Mouse (Mus musculus) retina, adult 2 months (tissue): ENCODE data around the gene Cyp3a41a.
"Not testable (repeated sequence)": the region's sequence is repeated elsewhere in the genome, so short reads cannot be mapped to it uniquely, and the experiment has no call there.

Experiments used
- DNase-seq: peaks from one replicate; pipeline ENCODE4 v3.0.0-alpha.2; 2012; ENCODE audit warnings: low read depth, low spot score

Cyp3a41a gene

DNA sequence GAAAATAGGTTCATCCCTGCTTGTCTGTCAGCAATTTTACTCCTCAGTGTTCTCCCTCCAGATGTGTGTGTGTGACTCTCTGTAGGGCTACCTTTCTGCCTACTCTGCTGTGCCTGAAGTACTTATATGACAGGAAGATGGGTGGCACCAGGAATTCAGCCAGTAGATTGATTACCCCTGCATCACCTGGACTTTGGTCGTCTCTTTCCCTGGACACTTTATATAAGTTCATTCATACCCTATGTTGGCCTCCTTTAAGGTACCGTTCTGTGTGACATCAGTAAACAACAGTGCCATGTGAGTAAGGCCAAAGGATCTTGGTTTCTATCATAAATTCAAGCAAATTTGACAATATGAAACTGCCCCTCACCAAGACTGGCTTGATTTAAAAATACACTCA, at the start of gene Cyp3a41a:
Gene Cyp3a41a (minus strand): TSS at position 101 of the 400 bp plus-strand sequence.
- not testable (repeated sequence) for DNase-seq

GRCm38 (mm10) chr5:145737512-145737911, 17.6 kb upstream of the Cyp3a41a start:
- DNase-seq: not testable (repeated sequence)

DNA sequence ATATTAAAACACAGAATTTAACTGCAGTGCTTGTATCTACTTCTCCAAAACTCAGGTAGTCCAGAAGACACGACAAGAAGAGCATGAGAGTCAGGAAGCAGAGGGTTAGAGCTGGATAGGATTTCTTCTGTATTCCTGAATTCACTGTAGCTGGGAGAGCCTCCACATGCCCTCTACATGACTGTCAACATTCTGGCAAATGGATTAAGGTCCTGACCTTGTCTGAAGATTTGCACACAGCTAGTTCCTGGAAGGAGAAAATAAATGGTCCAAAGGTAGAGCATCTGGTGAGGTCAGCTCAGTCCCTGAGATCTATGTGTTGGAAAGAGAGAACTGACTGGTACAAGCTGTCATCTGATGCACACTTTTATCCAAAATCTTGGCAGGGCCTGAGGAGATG, 5.6 kb downstream of the Cyp3a41a start:
- not testable (repeated sequence) for DNase-seq

DNA sequence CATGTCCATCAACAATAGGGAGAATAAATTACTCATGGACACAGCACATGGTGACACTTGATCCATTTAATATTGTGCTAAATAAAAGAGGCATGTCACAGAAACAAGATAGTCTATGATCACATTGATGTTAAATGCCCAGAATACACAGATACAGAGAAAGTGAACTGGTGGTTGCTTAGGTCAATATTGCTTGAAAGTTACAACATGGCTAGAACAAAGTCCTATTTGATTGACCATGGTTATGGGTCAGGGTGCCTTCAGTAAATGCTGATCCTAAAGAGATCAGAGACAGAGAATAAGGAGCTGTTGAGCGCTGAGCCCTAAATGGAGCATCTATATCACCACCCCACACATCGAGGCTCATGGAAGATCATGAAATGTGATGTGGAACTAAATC, 12.6 kb downstream of the Cyp3a41a start:
- DNase-seq: not testable (repeated sequence)

GRCm38 (mm10) chr5:145662007-145662406, 57.9 kb downstream of the Cyp3a41a start:
- no peak for DNase-seq

- no peak for DNase-seq
Observed at GRCm38 (mm10) chr5:145647779-145648178, 72.2 kb downstream of the Cyp3a41a start.
